Mouse (Mus musculus): ENCODE data around the gene Gkap1.
A peak's percentile ranks its signal among the peaks of the same experiment; 100 is the strongest.

The Gkap1 gene

DNA sequence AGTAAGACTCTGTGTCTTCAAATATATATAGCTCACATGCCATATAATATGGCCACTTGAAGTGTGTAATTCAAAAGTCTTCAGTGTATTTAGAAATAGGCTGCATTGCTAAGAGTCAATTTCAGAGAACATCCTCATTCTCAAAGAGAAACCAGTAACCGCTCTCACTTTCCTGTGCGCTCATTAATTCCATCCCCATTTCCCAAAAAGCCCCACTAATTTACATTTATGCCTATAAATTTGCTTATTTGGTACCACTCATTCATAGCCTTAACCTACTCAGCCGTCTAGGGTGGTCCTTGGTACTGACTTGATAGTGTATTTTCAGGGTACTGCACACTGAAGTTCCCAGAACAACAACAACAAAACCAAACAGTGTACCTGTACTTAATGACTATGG lies 73.6 kb downstream of the Gkap1 start:
- DNase-seq (ENCODE audit: extremely low read depth, low read depth) = no peak

DNA sequence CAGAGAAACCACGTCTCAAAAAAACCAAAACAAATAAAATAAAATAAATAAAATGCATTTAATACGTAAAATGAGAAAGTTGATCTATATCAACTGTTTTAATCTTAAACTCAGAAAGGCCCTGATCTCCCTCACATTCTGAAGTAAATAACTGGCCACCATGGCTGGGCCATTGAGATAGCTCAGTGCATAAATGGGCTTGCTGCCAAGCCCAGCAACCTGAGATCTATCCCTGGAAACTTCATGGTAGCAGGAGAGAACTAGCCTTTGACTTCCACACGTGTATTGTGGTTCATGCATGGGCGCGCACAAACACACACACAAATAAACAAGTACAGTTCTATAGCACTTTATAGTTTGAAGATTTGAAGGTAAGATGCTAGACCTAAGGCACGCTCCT lies 74.2 kb downstream of the Gkap1 start:
- no peak for DNase-seq (ENCODE audit: extremely low read depth, low read depth)

DNA sequence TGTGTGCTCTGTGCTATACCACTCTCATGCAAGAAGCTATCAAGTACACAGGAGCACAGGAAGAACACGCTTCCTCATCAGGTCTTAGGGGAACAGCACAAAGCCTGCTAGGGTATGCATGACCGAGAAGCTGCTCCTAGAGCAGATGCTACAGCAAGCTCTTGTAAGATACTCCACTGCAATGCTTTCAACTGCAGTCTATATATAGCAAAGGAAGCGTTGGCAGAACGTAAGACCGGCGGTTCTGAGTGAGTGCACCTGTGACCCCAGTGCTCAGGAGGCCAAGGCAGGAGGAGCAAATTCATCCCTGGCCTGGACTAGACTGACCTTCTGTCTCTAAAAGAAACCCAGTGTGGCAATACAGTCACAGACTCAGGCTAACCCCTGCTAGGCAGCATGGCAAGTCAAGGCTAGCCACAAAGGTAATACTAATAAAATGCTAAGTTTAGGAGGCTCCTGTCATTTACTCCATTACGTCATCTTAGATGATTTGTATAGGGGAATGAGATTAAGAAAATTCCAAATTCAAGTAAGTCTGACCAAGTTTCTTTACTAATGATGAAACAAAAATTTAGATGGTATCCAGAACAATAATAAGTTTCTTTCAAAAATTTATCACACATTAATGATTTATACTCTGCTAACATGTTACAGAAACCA lies 77.4 kb downstream of the Gkap1 start:
- DNase-seq (ENCODE audit: extremely low read depth, low read depth) = no peak

DNA sequence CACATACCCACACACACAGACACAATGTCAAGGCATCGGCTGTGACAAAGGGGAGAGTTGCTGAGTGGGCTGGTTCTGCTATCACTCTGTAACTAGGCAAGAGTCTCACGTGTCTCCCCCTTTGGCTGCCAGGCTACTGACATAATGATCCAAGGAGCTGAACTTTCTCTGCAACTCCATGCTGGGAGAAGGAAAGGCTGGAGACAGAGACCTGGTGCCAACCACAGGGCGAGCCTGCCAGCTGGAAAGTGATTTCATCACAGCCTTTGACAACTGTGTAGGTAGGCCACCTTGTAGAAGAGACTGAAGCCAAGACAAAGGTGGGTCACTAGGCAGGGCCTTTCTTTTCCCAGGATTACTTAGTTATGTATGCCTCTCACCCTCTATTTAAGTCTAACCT lies 78.3 kb downstream of the Gkap1 start:
- no peak for DNase-seq (ENCODE audit: extremely low read depth, low read depth)

DNA sequence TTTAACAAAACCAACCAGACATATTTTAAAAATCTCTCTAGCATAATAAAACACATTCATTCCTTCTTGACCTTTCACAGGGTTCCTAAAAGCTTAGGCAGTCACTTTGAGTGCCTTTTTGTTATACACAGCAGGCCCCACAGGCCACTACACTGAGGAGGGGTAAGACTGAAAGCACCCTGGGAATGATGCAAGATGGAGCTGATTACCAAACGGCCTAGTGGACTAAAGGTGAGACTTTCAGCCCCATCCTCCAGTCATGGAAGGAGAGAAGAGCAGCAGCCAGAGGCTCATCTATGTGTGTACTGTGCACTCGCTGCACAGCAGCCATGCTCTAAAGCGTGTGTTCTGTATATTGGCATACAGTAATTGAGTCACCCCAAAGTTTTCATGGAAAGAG lies 80.6 kb downstream of the Gkap1 start:
- no peak for DNase-seq (ENCODE audit: extremely low read depth, low read depth)

DNA sequence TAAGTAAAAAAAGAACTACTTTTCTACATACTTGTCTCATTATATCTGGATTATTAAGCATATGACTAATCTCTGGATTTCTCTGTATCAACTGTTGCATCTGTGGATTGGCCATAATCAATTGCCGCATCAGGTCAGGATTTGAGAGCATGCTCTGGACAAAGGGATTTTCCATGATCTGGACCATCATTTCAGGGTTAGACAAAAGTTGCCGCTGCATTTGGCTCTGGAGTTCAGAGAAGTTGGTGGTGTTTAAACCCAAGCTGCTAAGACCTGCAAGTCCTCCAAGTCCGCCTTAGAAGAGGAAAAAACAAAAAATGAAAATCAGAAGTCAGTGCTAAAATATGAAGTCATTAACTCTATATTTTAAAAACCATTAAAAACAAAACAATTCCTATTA lies 82.3 kb downstream of the Gkap1 start:
- DNase-seq (ENCODE audit: extremely low read depth, low read depth) = no peak

DNA sequence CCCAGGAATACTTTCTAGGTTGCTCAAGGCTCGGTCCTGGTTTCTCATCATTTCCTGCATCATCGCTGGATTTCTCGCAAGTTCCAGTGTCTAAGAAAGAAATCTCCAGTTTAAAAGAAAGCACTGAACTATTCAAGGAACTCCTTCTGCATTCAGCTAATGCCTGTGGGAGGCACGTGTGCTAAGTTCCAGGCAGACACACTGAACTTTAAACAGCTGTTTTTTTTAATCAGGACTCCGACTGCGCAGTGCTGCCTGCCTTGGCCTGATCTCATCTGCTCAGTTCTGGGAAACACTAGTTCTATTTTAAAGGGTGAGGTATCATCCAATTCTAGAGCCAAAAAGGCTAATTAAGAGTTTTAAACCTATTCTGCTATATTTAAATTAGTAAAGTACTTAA lies 83.4 kb downstream of the Gkap1 start:
- DNase-seq (ENCODE audit: extremely low read depth, low read depth) = no peak

DNA sequence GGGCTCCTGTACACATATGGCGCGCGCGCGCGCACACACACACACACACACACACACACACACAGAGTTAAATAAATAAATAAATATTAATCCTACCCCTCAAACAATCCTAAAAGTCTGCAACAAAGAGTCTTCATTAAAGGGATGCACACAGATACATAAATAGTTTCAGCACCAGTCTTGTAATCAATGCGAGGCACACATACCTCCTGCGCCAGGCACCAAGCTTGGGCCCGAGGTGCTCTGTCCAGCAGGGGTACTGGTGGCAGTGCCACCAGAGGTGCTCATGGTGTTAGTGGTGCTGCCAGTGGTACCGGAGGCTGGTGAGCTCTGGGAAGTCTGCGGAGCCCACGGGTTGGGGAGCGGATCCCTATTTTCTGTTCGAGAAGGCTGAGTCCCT lies 84.0 kb downstream of the Gkap1 start:
- DNase-seq (ENCODE audit: extremely low read depth, low read depth) = no peak

DNA sequence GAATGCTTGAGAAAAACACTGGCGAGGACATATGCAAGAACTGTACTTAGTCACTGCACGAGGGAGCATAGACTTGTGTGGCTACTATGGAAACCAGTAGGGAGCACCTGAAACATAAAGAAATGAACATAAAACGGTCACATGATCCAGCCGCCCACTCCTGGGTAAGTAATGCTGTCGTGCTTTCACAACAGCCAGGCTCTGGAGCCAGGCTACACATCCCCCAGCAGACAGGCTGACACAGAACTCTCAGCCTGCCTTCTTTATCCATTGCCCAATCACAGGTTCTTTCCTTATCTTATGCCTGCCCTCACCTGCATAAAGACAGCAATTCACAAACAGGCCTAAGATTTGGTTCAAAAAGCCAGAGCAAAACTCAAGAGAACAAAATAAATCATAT lies 86.0 kb downstream of the Gkap1 start:
- DNase-seq (ENCODE audit: extremely low read depth, low read depth) = no peak

DNA sequence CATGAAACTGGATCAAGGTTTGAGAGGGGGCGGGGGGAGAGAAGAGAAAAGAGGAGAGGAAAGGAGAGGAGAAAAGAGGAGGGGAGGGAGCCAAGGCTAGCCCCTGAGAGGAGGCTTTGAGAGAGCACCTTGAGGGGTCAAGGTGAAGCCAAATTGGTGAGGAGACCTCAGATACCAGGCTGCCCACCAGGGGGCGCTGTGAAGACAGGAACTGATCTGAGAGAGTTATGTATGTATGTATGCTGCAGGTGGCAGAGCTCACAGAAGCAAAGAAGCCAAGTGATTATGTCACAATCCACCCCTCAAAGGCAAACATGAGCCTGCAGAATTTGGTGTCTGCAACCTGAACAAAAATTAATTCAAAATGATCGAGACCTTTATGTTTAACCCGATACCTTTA lies 87.1 kb downstream of the Gkap1 start:
- DNase-seq (ENCODE audit: extremely low read depth, low read depth) = peak; percentile 52

DNA sequence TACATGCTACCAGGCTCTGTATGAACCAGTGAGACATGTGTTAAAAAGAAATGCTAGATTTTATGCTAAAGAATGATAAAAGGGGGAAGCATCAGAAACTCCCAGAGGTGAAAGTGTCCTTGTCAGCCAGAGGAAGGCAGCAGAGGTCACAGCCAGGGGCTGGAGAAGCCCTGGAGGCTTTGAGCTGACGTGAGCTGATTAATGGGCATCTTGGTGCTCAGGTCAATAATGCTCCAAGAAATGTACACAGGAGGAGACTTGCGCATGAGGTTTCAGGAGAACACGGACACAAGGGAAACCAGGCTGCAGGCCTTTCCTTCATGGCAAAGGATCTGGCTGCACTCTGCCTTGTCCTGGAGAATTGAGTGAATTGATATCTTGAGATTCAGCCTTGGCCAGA lies 87.7 kb downstream of the Gkap1 start:
- DNase-seq (ENCODE audit: extremely low read depth, low read depth) = no peak

DNA sequence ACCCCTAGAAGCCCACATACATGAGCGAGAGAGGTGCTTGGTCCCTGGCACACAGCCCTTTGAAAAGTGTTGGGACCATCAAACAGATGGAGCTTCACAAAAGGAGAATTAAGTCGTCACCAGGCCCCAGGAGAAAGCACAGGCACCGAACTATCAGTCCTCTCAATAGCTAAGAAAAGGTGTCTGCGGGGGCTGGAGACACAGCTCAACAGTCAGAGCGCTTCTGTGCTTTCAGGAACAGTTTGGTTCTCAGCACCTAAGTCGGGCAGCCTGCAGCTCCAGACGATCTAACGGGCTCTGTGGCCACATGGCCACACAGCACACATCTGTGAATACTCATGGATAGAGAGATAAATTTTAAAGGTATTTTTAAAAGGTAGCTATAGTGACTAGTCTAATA lies 89.2 kb downstream of the Gkap1 start:
- DNase-seq (ENCODE audit: extremely low read depth, low read depth) = no peak

DNA sequence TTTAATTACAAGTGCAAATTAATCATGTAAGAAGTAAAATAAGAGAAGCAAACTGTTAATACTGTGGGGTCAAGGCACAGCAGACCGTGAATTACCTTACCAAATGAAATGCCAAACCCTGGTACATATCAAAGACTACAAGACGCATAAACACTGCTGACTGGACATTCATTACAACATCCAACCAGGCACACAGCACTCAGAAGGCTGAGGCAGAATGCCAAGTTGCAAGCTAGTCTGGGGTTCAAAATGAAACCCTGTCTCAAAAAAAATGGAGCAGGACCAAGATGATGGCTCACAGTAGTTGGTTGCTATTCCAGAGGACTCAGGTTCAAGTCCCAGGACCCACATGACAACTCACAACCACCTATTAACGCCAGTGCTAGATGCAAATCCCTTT lies 91.4 kb downstream of the Gkap1 start:
- DNase-seq (ENCODE audit: extremely low read depth, low read depth) = no peak
